Mouse (Mus musculus) hindbrain, embryonic 15.5 days (tissue): ENCODE measurements around the gene Nmrk2. TPM values are rescaled to one million over a fixed set of nuclear protein-coding genes. Genes with fewer than 3 reads are reported as not detected.

Experiments used
- polyA plus RNA-seq: library from polyadenylated mRNA; unstranded; fragments of >200 nt; fragmentation: Nextera tagmentation; extraction: Ambion mirVana; gene quantifications from 2 replicates; pipeline ENCODE4 v1.2.1, GENCODE M21; 2015

The Nmrk2 gene
- polyA plus RNA-seq, 1 experiment from 2014 or later = not detected

Other genes starting within 250 kb of the Nmrk2 start
- 19.1 and 21.4 TPM in 2 replicates for gene Gng7, start 187.1 kb downstream of the Nmrk2 start, polyA plus RNA-seq
- 71.6 and 81.6 TPM in 2 replicates for gene Diras1, start 176.4 kb downstream of the Nmrk2 start, polyA plus RNA-seq
- gene Slc39a3, start 164.6 kb downstream of the Nmrk2 start, polyA plus RNA-seq = 46.3 and 53.0 TPM in 2 replicates
- 310 and 331 TPM in 2 replicates for gene Sgta, start 141.9 kb downstream of the Nmrk2 start, polyA plus RNA-seq
- gene Thop1, start 132.0 kb downstream of the Nmrk2 start, polyA plus RNA-seq = 51.2 and 51.3 TPM in 2 replicates
- gene Creb3l3, start 103.2 kb downstream of the Nmrk2 start, polyA plus RNA-seq = 0.30 and 0.39 TPM in 2 replicates
- gene Map2k2, start 96.1 kb downstream of the Nmrk2 start, polyA plus RNA-seq = 248 and 259 TPM in 2 replicates
- 15.3 and 16.2 TPM in 2 replicates for gene Zbtb7a, start 66.8 kb downstream of the Nmrk2 start, polyA plus RNA-seq
- gene Pias4, start 34.1 kb downstream of the Nmrk2 start, polyA plus RNA-seq = 52.2 and 61.2 TPM in 2 replicates
- gene Eef2, start 25.4 kb downstream of the Nmrk2 start, polyA plus RNA-seq = 532 and 536 TPM in 2 replicates
- 69.7 and 70.1 TPM in 2 replicates for gene Dapk3, start 19.0 kb downstream of the Nmrk2 start, polyA plus RNA-seq
- 0.13 and 0.31 TPM in 2 replicates for gene 4930442H23Rik, start 18.2 kb downstream of the Nmrk2 start, polyA plus RNA-seq
- gene Atcay, start 28.8 kb upstream of the Nmrk2 start, polyA plus RNA-seq = 80.6 and 85.5 TPM in 2 replicates
- gene Zfr2, start 31.1 kb upstream of the Nmrk2 start, polyA plus RNA-seq = 30.3 and 34.0 TPM in 2 replicates
- 43.8 and 49.7 TPM in 2 replicates for gene Matk, start 50.9 kb upstream of the Nmrk2 start, polyA plus RNA-seq
- 121 and 144 TPM in 2 replicates for gene Mrpl54, start 64.9 kb upstream of the Nmrk2 start, polyA plus RNA-seq
- 38.3 and 38.6 TPM in 2 replicates for gene Apba3, start 64.9 kb upstream of the Nmrk2 start, polyA plus RNA-seq
- 5.9 and 6.2 TPM in 2 replicates for gene Tjp3, start 89.5 kb upstream of the Nmrk2 start, polyA plus RNA-seq
- gene Pip5k1c, start 90.9 kb upstream of the Nmrk2 start, polyA plus RNA-seq = 130 and 151 TPM in 2 replicates
- 33.8 and 35.1 TPM in 2 replicates for gene Cactin, start 119.1 kb upstream of the Nmrk2 start, polyA plus RNA-seq
- gene Tbxa2r, start 126.7 kb upstream of the Nmrk2 start, polyA plus RNA-seq = 4.7 and 5.2 TPM in 2 replicates
- gene Gipc3, start 141.2 kb upstream of the Nmrk2 start, polyA plus RNA-seq = not detected in 2 replicates
- 39.0 and 39.9 TPM in 2 replicates for gene Hmg20b, start 148.4 kb upstream of the Nmrk2 start, polyA plus RNA-seq
- gene Mfsd12, start 155.4 kb upstream of the Nmrk2 start, polyA plus RNA-seq = 21.0 and 21.1 TPM in 2 replicates
- 1.1 TPM in 2 replicates for gene 4930404N11Rik, start 163.8 kb upstream of the Nmrk2 start, polyA plus RNA-seq
- 147 and 152 TPM in 2 replicates for gene Fzr1, start 176.5 kb upstream of the Nmrk2 start, polyA plus RNA-seq
- 92.2 and 94.0 TPM in 2 replicates for gene Dohh, start 182.4 kb upstream of the Nmrk2 start, polyA plus RNA-seq
- gene Gm48551, start 182.4 kb upstream of the Nmrk2 start, polyA plus RNA-seq = 6.2 and 6.6 TPM in 2 replicates
- gene Gm48552, start 187.0 kb upstream of the Nmrk2 start, polyA plus RNA-seq = 2.1 and 2.7 TPM in 2 replicates
- 1.4 and 1.8 TPM in 2 replicates for gene Smim24, start 191.0 kb upstream of the Nmrk2 start, polyA plus RNA-seq